Mouse (Mus musculus): ENCODE data around the gene Them5.

DNA sequence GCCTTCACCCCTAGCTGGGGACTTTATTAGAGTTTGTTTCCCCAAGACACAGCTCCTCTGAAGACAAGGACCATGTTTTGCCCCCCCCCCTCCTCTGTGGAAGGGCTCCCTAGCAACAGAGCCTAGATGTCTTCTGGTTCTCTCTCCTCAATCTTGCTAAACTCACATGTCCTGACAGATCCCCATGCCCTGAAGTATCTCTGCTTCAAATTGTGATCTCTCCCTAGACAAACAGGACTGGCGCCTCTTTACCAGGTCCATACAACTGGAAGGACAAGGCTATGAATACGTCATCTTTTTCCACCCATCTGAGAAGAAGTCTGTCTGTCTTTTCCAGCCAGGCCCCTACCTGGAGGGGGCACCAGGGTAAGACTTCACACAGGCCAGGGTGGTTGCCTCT lies 2.3 kb downstream of the Them5 start:
- TF ChIP-seq CTCF (IDR thresholded peaks at IDR 0.05; ENCODE audit: low read depth) (no peak), EP300 (IDR thresholded peaks at IDR 0.05; ENCODE audit: low read depth) (no peak)

Data from heart, postnatal 0 days (tissue).